In the genomic region with DNA sequence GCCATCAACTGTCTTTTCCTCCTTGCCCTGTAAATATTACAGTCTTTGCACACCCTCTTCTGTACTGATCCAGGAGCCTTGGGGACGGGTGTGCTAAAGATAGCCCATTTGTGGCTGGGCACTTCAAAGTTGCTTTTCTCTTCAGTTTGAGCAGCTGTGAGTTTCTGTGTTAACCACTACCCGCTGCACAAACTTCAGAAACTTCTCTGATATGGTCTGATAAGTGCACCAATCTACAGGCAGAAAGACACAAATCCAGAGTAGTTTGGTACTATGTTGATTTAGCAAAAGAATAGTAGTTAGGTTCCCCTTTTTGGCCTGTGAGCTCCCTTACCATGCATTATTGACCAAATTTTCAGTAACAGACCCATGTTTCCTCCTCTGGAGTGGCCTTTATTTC, we compare ENCODE assay signal across 14 mouse cellular contexts.
"Had no signal": no experiment of that assay in that cellular context is flagged by ENCODE, and none has a peak within 500 bp of the region (broad histone marks: within the 10 kb centered on the region; RNA-seq: fewer than 3 reads in every experiment).

No protein-coding gene starts in this region.

- DNase-seq: kidney, adult 11 months; kidney, adult 9 months; kidney, postnatal 36 days; lung, embryonic 14.5 days; lung, postnatal 10 days; lung, postnatal 4 days; right cerebral cortex, postnatal 14 days; thymus, adult 18-20 months; thymus, postnatal 36 days had no signal

- H3K4me2 ChIP-seq: limb, embryonic 15.5 days; lung, embryonic 14.5 days; midbrain, embryonic 13.5 days; neural tube, embryonic 13.5 days had no signal

- H3K27me3 ChIP-seq: limb, embryonic 15.5 days; midbrain, embryonic 13.5 days; neural tube, embryonic 13.5 days had no signal

- H3K4me1 ChIP-seq: limb, embryonic 15.5 days; midbrain, embryonic 13.5 days; neural tube, embryonic 13.5 days had no signal

- H3K4me3 ChIP-seq: limb, embryonic 15.5 days; midbrain, embryonic 13.5 days; neural tube, embryonic 13.5 days had no signal

- H3K9ac ChIP-seq: limb, embryonic 15.5 days; liver, embryonic 14.5 days; lung, embryonic 14.5 days; midbrain, embryonic 13.5 days; neural tube, embryonic 13.5 days had no signal

- H3K9me3 ChIP-seq: limb, embryonic 15.5 days; midbrain, embryonic 13.5 days; neural tube, embryonic 13.5 days had no signal

- H3K36me3 ChIP-seq: limb, embryonic 15.5 days; midbrain, embryonic 13.5 days; neural tube, embryonic 13.5 days had no signal

- ATAC-seq: midbrain, embryonic 13.5 days had no signal

- H3K27ac ChIP-seq: kidney, postnatal 0 days; limb, embryonic 15.5 days; liver, embryonic 14.5 days; midbrain, embryonic 13.5 days; neural tube, embryonic 13.5 days had no signal
